Mouse (Mus musculus) embryonic facial prominence, embryonic 15.5 days (tissue): ENCODE measurements around the gene Pold1. TPM values are rescaled to one million over a fixed set of nuclear protein-coding genes. Genes with fewer than 3 reads are reported as not detected.

Source experiments
- ATAC-seq: fragments of 200-750 bp; cut with Nextera tagmentation; 2 replicates; pipeline ENCODE4 v1.8.0; 2017; ENCODE audit warnings: low read depth, moderate TSS enrichment; ENCODE audit not compliant: insufficient number of reproducible peaks, low FRiP score, low TSS enrichment
- H3K27ac ChIP-seq: fragments of 300-500 bp; sonication (generic); replicated peaks from 2 replicates; pipeline ENCODE4 v1.5.1; 2015; ENCODE audit warnings: mild to moderate bottlenecking, inconsistent platforms
- H3K27me3 ChIP-seq: fragments of 300-500 bp; sonication (generic); 2 replicates; pipeline ENCODE4 v1.6.1; 2015; ENCODE audit warnings: inconsistent platforms
- H3K36me3 ChIP-seq: fragments of 300-500 bp; sonication (generic); 2 replicates; pipeline ENCODE4 v1.6.1; 2015; ENCODE audit warnings: mild to moderate bottlenecking, inconsistent platforms
- H3K4me1 ChIP-seq: fragments of 300-500 bp; sonication (generic); 2 replicates; pipeline ENCODE4 v1.6.1; 2015; ENCODE audit warnings: inconsistent platforms
- H3K4me2 ChIP-seq: fragments of 300-500 bp; sonication (generic); replicated peaks from 2 replicates; pipeline ENCODE4 v1.6.1; 2015; ENCODE audit warnings: mild to moderate bottlenecking, inconsistent platforms
- H3K4me3 ChIP-seq: fragments of 300-500 bp; sonication (generic); replicated peaks from 2 replicates; pipeline ENCODE4 v1.5.1; 2015; ENCODE audit warnings: mild to moderate bottlenecking, inconsistent platforms
- H3K9ac ChIP-seq: fragments of 300-500 bp; sonication (generic); 2 replicates; pipeline ENCODE4 v1.6.1; 2015; ENCODE audit warnings: inconsistent platforms
- H3K9me3 ChIP-seq: fragments of 300-500 bp; sonication (generic); replicated peaks from 2 replicates; pipeline ENCODE4 v1.6.1; 2016; ENCODE audit warnings: inconsistent platforms
- WGBS: fragments of 180-500 bp; shearing (Covaris S2); methylation state at CpG from one replicate; pipeline ENCODE4 v1.1.7; 2015; 5-methylcytosine and 5-hydroxymethylcytosine counted together
- polyA plus RNA-seq: library from polyadenylated mRNA; unstranded; fragments of >200 nt; fragmentation: Nextera tagmentation; extraction: Ambion mirVana; gene quantifications from 2 replicates; pipeline ENCODE4 v1.2.1, GENCODE M21; 2015

Gene Pold1
- polyA plus RNA-seq, 1 experiment from 2014 or later = 86.2 TPM

DNA sequence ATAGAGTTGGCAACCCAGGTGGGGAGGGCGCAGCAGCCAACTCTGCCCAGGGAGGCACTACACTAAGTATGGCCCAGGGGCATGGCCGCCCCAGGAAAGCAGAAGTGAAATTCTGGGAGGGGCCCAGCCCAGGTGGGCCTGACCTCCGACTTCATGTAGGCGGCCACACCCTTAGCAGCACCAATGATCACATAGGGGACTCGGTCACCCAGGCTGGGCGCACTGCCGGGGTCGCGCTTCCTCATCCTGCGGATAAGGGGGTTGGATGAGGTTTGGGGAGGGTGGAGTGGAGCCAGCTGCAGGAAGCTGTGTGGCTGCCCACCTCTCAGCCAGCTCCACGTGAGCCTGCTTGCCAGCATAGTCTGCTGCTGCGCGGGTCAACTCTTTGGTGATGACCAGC is 14.4 kb downstream of the Pold1 start:
- no peak overlapping the region for H3K9ac ChIP-seq
- 86% methylated on average over 13 of the region's 13 CpGs for WGBS
- no peak overlapping the region for H3K4me3 ChIP-seq
- no peaks in the 10 kb centered on the region for H3K9me3 ChIP-seq
- no peak for ATAC-seq
- H3K4me1 ChIP-seq = peaks cover 9% of the 10 kb centered on the region; the same call in 1 of the 2 replicates
- no peak overlapping the region for H3K27ac ChIP-seq
- peaks cover 6% of the 10 kb centered on the region for H3K27me3 ChIP-seq
- H3K4me2 ChIP-seq = no peak overlapping the region
- H3K36me3 ChIP-seq = peaks cover 61% of the 10 kb centered on the region

DNA sequence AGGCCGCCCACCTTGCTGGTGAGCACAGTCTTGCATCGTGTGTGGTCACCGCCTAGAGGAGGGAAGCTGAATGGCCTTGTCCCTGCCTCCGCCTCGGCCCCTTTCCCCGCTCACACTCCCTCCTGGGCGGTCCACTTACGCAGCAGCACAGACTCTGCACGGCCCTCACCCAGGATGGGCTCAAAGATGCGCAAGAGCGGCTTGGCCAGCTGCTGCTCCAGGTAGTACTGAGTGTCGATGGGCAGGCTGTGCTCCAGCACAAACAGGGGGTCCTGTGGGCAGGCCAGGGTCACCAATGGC is 15.0 kb downstream of the Pold1 start:
- WGBS = 76% methylated on average over 12 of the region's 12 CpGs
- Histone ChIP-seq H3K9me3 (no peaks in the 10 kb centered on the region), H3K36me3 (peaks cover 56% of the 10 kb centered on the region), H3K27ac (no peak overlapping the region), H3K4me3 (no peak overlapping the region), H3K4me2 (no peak overlapping the region), H3K4me1 (peaks cover 9% of the 10 kb centered on the region; the same call in 1 of the 2 replicates), H3K9ac (no peak overlapping the region), H3K27me3 (peaks cover 12% of the 10 kb centered on the region)
- ATAC-seq = no peak

DNA sequence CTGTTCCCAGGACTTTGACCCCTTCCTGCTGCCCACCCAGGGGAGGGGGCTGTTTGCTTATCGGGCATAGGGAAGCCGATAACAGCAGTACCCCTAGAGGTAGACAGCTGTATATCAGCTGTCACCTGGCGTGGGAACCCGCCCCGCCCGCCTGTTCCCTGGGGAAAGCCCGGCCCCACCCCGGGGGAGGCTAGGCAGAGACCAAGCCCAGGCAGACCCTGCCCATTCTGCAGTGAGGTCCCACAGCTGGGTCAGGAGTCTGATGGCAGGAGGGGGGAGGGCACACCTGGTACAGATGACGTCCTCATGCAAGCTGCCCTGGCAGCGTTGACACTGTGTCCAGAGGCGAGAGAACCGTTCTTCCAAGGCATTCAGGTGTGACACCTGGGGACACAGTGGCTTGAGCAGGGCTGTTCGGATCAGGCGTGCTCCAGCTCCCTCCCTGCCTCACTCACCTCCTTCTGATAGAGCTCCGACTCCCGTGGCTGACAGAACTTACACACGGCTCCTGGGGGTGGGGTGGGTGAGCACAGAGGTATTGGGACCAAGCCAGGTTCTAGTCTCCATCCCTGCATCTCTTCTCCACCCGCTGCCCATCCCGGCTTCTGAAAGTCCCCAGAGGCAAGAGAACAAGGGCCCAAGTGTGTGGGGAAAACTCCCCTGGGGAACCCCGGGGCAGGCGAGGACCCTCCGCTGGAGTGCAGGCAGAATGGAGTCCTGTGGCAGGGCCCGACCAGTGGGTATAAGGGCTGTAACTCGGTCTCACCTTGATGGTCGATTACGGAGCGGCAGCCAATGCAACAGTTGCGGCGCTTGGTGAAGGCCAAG is 15.5 kb downstream of the Pold1 start:
- no peaks in the 10 kb centered on the region for H3K9me3 ChIP-seq
- H3K4me2 ChIP-seq = no peak overlapping the region
- H3K4me1 ChIP-seq = peaks cover 12% of the 10 kb centered on the region; the same call in 1 of the 2 replicates
- H3K4me3 ChIP-seq = no peak overlapping the region
- no peak overlapping the region for H3K9ac ChIP-seq
- H3K27ac ChIP-seq = no peak overlapping the region
- peaks cover 14% of the 10 kb centered on the region for H3K27me3 ChIP-seq
- 78% methylated on average over 29 of the region's 29 CpGs for WGBS
- H3K36me3 ChIP-seq = peaks cover 50% of the 10 kb centered on the region
- no peak for ATAC-seq

DNA sequence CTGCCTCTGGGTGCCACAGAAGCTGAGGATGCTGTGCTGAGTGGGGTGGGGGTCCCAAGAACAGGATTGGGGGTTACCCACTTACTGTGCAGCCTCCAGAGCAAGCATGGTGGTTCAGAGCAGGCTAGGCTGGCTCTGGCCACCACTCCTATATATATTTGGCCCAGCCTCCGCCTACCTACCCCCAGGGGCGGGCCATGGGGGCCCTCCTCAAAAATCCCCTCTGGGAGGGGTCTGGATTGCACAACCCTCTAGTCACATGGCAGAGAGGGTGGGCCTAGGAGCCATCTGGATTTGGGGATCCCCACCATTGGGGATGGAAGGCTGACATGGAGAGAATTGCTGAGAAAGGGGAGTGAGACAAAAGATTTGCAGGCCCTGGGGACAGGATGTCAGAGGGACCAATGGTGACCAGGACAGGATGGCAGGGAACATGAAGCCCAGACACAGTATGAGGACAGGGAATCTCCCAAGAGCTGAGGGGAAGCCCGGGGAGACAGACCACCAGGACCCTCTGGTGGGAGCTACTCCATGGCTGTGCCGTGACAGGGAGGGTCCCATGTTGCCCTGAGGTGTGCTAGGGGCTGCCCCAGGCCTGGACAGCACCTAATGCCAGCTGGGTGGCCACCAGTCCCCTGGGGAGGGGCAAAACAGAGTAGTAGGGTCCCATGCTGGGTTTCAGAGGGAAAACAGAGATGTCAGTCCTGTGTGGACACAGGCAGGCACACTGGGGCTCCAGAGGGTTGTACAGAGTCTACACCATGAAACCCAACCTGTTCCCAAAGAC is 16.5 kb downstream of the Pold1 start, which contains the start of gene Spib:
Gene Spib (minus strand): TSS at position 126 of the 787 bp plus-strand sequence.
- Histone ChIP-seq H3K27ac (no peak within 1 kb of the TSS), H3K9ac (no peak within 1 kb of the TSS), H3K9me3 (no peaks in the 10 kb centered on the region), H3K4me1 (peaks cover 17% of the 10 kb centered on the region; the same call in 1 of the 2 replicates), H3K4me3 (no peak within 1 kb of the TSS), H3K4me2 (no peak within 1 kb of the TSS), H3K36me3 (peaks cover 40% of the 10 kb centered on the region), H3K27me3 (peaks cover 16% of the 10 kb centered on the region)
- WGBS = 70% methylated on average over 4 of the region's 4 CpGs
- no peak for ATAC-seq

DNA sequence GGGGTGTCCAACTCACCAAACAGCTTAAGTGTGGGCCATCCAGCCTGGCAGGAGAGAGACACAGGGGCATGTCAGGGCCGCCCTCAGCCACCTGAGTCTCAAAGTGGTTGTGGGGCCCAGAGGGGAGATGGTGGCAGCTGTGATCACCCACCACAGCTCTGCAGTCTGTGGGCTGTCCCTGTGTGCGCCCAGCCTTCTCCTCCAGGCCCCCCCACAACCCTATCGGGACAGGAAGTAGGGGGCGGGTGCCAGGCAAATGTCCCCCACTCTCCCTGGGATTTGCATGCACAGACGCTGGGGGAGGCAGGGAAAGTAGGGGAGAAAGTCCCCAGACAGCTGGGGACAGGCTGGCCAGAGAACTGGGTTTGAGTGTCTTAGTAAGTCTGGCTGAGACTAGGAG is 17.4 kb downstream of the Pold1 start:
- Histone ChIP-seq H3K9ac (no peak overlapping the region), H3K9me3 (no peaks in the 10 kb centered on the region), H3K4me1 (peaks cover 17% of the 10 kb centered on the region; the same call in 1 of the 2 replicates), H3K4me3 (no peak overlapping the region), H3K36me3 (peaks cover 31% of the 10 kb centered on the region), H3K27me3 (peaks cover 18% of the 10 kb centered on the region), H3K4me2 (no peak overlapping the region), H3K27ac (no peak overlapping the region)
- 58% methylated on average over 5 of the region's 5 CpGs for WGBS
- ATAC-seq = no peak

DNA sequence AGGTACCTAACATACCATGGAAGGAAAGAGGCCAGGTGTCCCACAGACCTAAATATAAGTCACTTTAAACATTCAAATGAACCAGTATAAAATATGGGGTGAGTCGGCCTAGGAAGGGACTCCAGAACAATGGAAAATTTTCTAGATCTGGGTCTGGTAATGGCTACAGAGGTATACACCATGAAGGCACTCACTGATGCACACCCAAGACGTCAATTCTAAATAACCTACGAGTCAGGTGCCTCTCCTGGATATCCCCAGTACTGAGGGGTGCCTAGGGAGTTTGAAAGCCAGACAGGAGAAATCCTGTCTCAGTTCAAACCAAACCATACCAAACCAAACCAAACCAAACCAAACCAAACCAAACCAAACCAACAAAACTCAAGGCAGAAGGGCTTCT is 18.1 kb downstream of the Pold1 start:
- Histone ChIP-seq H3K36me3 (peaks cover 24% of the 10 kb centered on the region), H3K27ac (no peak overlapping the region), H3K4me1 (peaks cover 18% of the 10 kb centered on the region; the same call in 1 of the 2 replicates), H3K9ac (no peak overlapping the region), H3K4me3 (no peak overlapping the region), H3K27me3 (peaks cover 25% of the 10 kb centered on the region), H3K4me2 (no peak overlapping the region), H3K9me3 (no peaks in the 10 kb centered on the region)
- WGBS = 79% methylated on average over 3 of the region's 3 CpGs
- ATAC-seq = no peak

DNA sequence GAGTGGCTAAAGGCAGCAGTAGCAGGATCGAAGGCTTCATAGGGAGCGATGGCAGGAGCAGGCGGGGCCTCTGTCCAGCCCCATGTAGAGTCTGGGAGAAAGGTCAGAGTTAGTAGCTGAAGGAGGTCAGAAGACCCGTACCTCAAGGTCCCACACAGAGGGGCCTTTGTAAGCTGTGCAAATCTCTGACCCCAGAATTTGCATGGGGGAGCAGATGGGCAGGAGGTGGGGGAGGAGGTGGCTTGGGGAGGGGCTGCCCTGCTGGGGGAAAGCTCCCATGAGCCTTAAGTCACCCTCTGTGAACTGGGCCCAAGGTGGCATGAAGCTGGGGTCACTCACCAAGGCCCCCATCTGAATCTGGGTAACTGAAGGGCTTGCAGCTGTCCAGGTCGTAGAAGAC is 19.1 kb downstream of the Pold1 start:
- Histone ChIP-seq H3K9me3 (no peaks in the 10 kb centered on the region), H3K4me3 (no peak overlapping the region), H3K27me3 (peaks cover 34% of the 10 kb centered on the region), H3K4me1 (peaks cover 28% of the 10 kb centered on the region), H3K4me2 (no peak overlapping the region), H3K9ac (no peak overlapping the region), H3K36me3 (peaks cover 16% of the 10 kb centered on the region), H3K27ac (no peak overlapping the region)
- WGBS = 56% methylated on average over 5 of the region's 5 CpGs
- no peak for ATAC-seq

DNA sequence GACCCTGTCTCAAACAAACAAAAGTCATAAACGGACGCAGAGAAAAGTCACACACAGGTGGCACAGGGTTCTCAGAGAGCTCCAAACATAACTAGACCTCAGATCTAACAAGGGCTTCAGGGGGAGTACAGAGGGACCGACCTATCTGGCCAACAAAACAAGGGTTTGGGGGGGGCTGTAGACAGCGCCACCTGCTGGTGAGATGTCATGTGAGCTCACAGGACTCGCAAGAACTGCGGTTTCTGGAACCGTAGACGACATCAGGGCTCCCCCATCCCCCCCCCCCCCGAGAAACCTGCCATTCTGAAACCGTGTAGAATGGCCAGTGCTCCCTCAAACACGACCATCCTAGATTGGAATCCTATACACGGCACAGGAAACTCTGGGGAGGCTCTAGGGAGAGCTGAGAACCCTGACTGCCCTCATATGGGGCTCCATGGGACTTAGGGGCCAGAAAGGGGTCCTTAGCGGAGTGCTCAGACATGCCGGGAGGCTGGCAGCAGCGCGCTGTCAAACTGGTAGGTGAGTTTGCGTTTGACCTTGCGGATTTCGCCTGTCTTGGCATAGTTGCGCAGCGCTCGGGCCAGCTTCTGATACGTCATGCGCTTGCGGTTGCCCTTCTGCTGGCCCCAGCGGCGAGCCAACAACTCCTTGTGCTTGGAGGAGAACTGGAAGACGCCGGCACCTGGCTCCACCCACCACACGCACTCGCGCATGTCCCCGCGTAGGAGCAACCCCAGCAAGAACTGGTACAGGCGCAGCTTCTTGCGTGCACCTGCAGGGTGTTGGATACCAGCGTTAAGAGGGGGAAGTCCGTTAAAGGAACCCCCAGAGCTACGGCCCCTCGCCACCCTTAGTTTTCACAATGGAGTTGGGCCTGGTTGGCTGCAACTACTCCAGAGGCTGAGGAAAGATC is 20.9 kb downstream of the Pold1 start:
- no peaks in the 10 kb centered on the region for H3K36me3 ChIP-seq
- H3K4me1 ChIP-seq = peaks cover 23% of the 10 kb centered on the region
- no peak overlapping the region for H3K27ac ChIP-seq
- 5% methylated on average over 40 of the region's 40 CpGs for WGBS
- ATAC-seq = no peak
- peak overlapping the region; percentile 7; the same call in 1 of the 2 replicates for H3K9ac ChIP-seq
- H3K4me3 ChIP-seq = peak overlapping the region; percentile 40
- peaks cover 52% of the 10 kb centered on the region for H3K27me3 ChIP-seq
- H3K4me2 ChIP-seq = peak overlapping the region; percentile 87
- H3K9me3 ChIP-seq = no peaks in the 10 kb centered on the region

DNA sequence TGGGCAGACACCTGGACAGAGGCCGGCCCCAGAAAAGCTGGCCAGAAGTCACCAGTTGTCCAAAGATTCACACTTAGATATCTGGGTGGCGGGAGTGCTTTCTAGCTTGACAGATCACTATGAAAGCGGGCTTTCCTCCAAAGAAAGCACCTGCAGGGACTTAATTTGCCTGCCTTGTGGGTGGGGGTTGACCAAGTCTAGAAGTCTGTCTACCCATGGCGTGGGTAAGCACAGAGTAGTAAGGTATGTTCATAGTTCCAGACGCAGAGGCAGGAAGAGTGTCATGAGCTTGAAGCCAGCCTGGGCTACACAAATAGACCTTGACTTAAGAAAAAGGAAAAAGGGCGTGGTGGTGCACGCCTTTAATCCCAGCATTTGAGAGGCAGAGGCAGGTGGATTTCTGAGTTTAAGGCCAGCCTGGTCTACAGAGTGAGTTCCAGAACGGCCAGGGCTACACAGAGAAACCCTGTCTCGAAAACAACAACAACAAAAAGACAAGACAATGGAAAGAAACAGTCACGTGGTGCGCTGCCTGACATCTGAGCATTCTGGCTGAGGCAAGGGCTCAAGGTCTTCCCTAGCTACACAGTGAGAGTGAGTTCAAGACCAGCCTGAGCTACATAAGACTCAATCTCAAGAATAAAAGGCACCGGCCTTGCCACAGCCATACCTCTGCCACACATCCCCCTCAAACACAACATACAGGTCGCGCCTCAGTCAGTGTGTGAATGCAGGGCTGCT is 22.1 kb downstream of the Pold1 start:
- no peaks in the 10 kb centered on the region for H3K9me3 ChIP-seq
- ATAC-seq = no peak
- H3K36me3 ChIP-seq = no peaks in the 10 kb centered on the region
- no peak overlapping the region for H3K9ac ChIP-seq
- H3K4me1 ChIP-seq = peaks cover 23% of the 10 kb centered on the region
- no peak overlapping the region for H3K27ac ChIP-seq
- peaks cover 62% of the 10 kb centered on the region for H3K27me3 ChIP-seq
- 85% methylated on average over 14 of the region's 14 CpGs for WGBS
- H3K4me3 ChIP-seq = no peak overlapping the region
- H3K4me2 ChIP-seq = no peak overlapping the region

DNA sequence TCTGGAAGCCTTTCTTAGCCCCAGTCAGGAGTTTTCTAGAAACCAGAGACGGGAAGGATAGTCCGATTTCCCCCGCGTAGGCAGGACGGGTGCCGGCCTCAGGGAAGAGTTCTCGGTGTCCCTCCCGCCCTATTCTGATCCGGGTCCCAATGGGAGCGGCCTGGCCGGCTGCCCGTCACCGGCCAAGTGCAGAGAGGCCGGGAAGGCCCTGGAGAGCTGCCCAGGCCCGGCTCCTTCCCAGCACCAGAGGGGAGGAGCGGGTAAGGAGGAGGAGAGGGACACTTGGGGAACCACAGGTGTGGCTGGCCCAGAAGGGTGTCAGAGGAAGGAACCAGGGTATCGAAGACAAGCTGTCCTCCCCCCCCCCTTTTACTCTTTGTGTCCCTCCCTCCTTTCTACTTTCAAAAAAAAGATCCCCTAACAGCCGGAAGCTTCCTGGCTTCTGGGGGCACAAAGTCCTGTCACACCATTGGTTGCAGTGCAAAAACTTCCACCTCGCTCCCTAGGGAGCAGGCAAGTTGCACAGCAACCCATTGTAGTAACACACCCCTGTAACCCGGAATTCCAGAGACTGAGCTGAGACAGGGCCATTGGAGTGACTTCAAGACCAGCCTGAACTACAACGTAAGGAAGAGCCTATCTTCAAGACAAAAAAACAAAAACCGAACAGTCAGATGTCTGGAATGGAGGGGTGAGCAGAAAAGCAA is 23.4 kb downstream of the Pold1 start:
- ATAC-seq = no peak
- Histone ChIP-seq H3K9ac (no peak overlapping the region), H3K4me2 (0 out of 2 replicates have a peak overlapping the region, but pooled peaks have one; percentile 17), H3K27ac (no peak overlapping the region), H3K36me3 (no peaks in the 10 kb centered on the region), H3K4me1 (peaks cover 24% of the 10 kb centered on the region), H3K27me3 (peaks cover 66% of the 10 kb centered on the region), H3K4me3 (no peak overlapping the region), H3K9me3 (no peaks in the 10 kb centered on the region)
- 11% methylated on average over 22 of the region's 22 CpGs for WGBS
